Mouse (Mus musculus) c-Kit-positive CD71-negative TER-119-negative erythroid progenitor cells, embryonic 14.5 days (primary cell): Measurements from ENCODE around the gene Acbd3.

Experiments
- DNase-seq: peaks from one replicate; pipeline ENCODE4 v3.0.0-alpha.2; 2013; ENCODE audit warnings: low read depth

Gene Acbd3

DNA sequence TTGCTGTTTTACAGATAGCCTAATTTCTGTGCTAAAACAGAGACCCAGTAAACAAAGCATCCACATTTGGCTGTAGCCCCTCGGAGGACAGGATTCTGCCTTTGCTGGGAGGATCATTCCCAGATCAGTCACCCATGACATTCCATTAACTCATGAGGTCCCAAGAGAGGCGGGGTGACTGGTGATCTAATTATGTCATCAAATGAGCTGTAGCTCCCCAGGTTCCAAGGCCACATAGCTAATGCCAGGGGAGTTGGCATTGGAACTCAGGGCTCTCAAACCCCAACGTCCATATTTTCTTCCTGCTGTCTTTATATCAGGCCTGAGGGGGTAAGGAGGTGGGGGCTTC, 57.7 kb downstream of the Acbd3 start:
- DNase-seq, result no peak

- no peak for DNase-seq
Observed at GRCm38 (mm10) chr1:180791821-180792480, 66.1 kb downstream of the Acbd3 start.

DNA sequence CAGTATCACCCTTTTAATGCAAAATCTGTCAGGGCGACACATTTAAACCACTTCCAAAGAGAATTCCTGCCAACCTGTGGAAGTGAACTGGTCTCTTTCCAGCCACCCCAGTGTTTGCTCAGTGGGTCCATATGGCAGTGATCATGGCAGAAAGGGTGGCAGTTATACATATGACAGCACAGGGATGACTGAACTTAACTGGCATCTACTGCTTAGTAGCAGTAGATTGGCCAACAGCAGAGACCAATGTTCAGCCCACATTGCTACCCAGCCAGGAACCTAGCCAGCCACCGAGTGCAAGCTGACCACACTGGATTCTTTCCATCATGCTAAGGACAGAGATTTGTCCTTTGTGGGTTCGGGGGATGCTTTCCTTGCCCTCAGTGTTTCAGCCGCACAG, 67.0 kb downstream of the Acbd3 start:
- DNase-seq, result no peak

- DNase-seq, result peak; percentile 47
Observed at GRCm38 (mm10) chr1:180793445-180794117, 67.7 kb downstream of the Acbd3 start.

DNA sequence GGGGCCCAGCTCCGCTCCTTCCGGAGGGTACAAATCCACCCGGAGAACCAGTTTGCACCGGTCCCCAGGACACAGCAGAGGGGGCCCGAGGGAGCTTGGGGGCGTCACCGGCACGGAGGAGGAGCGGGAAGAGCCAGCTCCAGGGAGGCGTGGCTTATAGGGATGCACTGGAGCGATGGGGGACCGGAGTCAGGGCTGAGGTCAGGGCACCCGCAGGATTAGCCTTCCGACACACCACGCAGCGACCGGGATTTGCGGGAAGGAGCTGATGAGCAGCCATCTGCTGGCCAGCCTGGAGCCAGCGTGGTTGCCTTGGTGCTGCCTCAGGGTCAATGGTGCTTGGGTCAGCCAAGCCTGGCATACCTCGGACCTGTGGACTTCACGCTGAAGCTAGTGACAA, 68.3 kb downstream of the Acbd3 start:
- no peak for DNase-seq

DNA sequence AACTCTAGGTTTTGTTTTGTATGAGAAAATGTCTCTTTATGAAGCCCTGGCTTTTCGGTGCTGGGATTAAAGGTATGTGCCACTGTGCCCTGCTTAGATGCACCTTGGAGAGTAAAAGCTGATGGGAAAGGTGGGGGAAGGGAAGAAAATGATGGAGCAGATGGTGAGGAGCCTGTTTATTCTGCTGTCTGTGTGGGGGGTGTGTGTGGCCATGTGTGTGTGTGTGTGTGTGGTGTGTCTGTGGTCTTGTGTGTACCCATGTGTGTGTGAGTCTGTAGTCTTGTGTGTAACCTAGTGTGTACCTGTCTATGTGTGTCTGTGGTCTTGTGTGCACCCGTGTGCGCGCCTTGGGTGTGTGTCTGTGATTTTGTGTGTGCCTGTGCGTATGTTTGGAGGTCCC, 72.8 kb downstream of the Acbd3 start:
- no peak for DNase-seq

DNA sequence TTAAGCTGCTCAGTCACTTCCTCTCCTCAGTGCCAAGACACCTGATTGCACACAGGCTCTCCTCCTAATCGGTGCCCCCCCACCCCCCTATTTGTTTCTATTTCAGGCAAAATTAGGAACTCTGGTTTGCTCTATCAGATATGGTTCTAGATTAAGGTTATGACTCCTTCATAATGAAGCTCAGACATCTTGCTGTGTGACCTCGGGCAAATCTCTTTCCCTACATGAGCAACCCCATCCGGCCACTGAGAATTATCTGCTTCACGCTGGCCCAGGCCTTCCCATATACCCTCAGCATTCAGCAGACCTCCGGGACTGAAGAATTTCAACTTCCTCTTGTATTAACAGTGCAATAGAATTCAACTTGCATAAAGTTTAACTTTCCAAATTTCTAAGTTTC, 73.4 kb downstream of the Acbd3 start:
- DNase-seq, result no peak

DNA sequence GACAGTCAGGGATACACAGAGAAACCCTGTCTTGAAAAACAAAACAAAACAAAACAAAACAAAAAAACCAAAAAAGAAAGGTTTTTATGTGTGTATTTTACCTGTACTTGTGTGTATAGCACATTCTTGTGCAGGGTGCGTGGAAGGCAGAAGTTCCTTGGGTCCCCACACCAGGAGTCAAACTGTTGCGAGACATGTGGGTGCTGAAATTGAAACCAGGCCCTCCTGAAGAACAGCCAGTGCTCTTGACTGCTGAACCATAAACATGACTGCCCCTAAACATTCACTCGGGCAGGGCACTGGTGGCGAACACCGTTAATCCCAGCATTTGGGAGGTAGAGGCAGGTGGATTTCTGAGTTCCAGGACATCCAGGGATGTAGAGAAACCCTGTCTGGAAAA, 74.2 kb downstream of the Acbd3 start:
- no peak for DNase-seq

DNA sequence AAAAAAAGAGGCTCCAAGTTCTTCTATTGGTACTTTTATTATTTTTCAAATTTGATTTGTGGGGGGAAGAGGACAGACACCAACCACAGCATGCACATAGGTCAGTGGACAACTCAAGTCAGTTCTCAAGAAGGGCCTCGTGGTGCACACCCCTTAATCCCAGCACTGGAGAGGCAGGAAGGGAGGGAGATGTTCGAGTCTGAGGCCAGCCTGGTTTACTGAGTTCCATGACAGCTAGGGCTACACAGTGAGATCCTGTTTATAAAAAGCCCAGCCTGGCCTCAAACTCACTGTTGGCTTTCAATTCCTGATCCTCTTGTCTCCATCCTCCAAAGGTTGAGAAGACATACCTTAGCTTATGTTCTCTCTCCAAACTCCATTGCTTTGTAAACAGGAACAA, 75.0 kb downstream of the Acbd3 start:
- no peak for DNase-seq

- DNase-seq, result no peak
Observed at GRCm38 (mm10) chr1:180801466-180801994, 75.7 kb downstream of the Acbd3 start.
